7 mouse cellular contexts compared by ENCODE assay signal in the genomic region with DNA sequence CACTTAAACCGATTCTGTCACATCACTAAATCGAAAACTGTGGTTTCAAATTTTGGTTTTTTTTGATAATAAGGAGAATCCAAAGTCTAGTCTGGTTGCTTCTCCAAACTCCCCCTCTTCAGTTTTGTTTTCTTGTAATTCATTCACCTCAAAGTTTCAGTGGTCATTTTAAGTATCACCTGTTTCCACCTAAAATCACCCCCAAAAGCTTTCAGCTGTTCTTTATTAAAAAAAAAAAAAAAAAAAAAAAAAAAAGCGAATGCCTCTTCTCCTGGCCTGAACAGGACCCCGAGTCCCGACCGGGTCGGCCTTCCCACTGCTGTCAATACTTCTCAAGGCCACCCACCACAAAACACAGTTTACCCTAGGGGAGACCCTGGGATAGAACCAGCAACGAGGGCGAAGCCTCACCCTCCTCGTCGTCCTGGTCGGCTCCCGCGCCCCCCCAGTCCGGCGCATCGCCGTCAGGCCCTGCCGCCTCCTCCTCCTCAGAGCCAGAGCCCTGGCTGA. TPM values are rescaled to one million over a fixed set of nuclear protein-coding genes. Genes with fewer than 3 reads are reported as not detected.
A peak's percentile ranks its signal among the peaks of the same experiment; 100 is the strongest.
DNase-seq lines count a peak whose midpoint lies in the region; ATAC-seq and TF ChIP-seq lines count a peak whose summit lies in the region.

No protein-coding gene starts in this region.

- no peak for TF ChIP-seq CTCF in lung, postnatal 0 days (IDR thresholded peaks at IDR 0.05)

- no peak for TF ChIP-seq EP300 in lung, postnatal 0 days (IDR thresholded peaks at IDR 0.05)

- peak overlapping the region; percentile 91 for H3K27ac ChIP-seq in lung, postnatal 0 days (ENCODE audit: low read length)
- peak overlapping the region; percentile 92 for H3K27ac ChIP-seq in forebrain, embryonic 10.5 days
- H3K27ac ChIP-seq in limb, embryonic 13.5 days, result peak overlapping the region; percentile 87
- H3K27ac ChIP-seq in stomach, embryonic 15.5 days, result peak overlapping the region; percentile 93

- H3K9me3 ChIP-seq in lung, postnatal 0 days (ENCODE audit: low read length), result no peaks in the 10 kb centered on the region
- no peaks in the 10 kb centered on the region for H3K9me3 ChIP-seq in forebrain, embryonic 10.5 days
- no peaks in the 10 kb centered on the region for H3K9me3 ChIP-seq in limb, embryonic 13.5 days
- H3K9me3 ChIP-seq in stomach, embryonic 15.5 days, result no peaks in the 10 kb centered on the region

- peak overlapping the region; percentile 95 for H3K9ac ChIP-seq in lung, postnatal 0 days (replicated peaks; ENCODE audit: low read depth)
- peak overlapping the region; percentile 97 for H3K9ac ChIP-seq in limb, embryonic 13.5 days
- peak overlapping the region; percentile 92 for H3K9ac ChIP-seq in stomach, embryonic 15.5 days

- DNase-seq in lung, postnatal 0 days (ENCODE audit: low spot score), result no peak
- no peak for DNase-seq in lung, adult 18-20 months
- no peak for DNase-seq in forebrain, embryonic 10.5 days (ENCODE audit: extremely low spot score, low spot score)
- DNase-seq in left cerebral cortex, adult 11 months (ENCODE audit: low spot score), result no peak
- no peak for DNase-seq in spleen, adult 18-20 months

- H3K4me1 ChIP-seq in lung, postnatal 0 days (ENCODE audit: insufficient read depth, low read depth, low read length), result peaks cover 8% of the 10 kb centered on the region; the same call in 1 of the 2 replicates
- peaks cover 24% of the 10 kb centered on the region for H3K4me1 ChIP-seq in forebrain, embryonic 10.5 days
- H3K4me1 ChIP-seq in limb, embryonic 13.5 days, result peaks cover 24% of the 10 kb centered on the region
- H3K4me1 ChIP-seq in stomach, embryonic 15.5 days, result peaks cover 7% of the 10 kb centered on the region

- WGBS in lung, postnatal 0 days, result 9% methylated on average over 19 of the region's 19 CpGs
- 9% methylated on average over 19 of the region's 19 CpGs for WGBS in forebrain, embryonic 10.5 days
- WGBS in limb, embryonic 13.5 days, result 9% methylated on average over 19 of the region's 19 CpGs
- WGBS in stomach, embryonic 15.5 days, result 8% methylated on average over 19 of the region's 19 CpGs

- ATAC-seq in lung, postnatal 0 days, result no peak; the same call in 1 of the 2 replicates
- no peak; the same call in 1 of the 2 replicates for ATAC-seq in limb, embryonic 13.5 days (ENCODE audit: low FRiP score, low read depth)
- no peak; the same call in 1 of the 2 replicates for ATAC-seq in stomach, embryonic 15.5 days (ENCODE audit: insufficient read depth, low FRiP score, low read depth)

- H3K4me3 ChIP-seq in lung, postnatal 0 days (ENCODE audit: low read depth, low read length), result peak overlapping the region; percentile 85
- H3K4me3 ChIP-seq in forebrain, embryonic 10.5 days, result peak overlapping the region; percentile 98
- H3K4me3 ChIP-seq in limb, embryonic 13.5 days, result peak overlapping the region; percentile 98
- H3K4me3 ChIP-seq in stomach, embryonic 15.5 days (replicated peaks), result peak overlapping the region; percentile 95

- peaks cover 5% of the 10 kb centered on the region for H3K36me3 ChIP-seq in lung, postnatal 0 days (ENCODE audit: insufficient read depth, low read length)
- H3K36me3 ChIP-seq in forebrain, embryonic 10.5 days (replicated peaks), result peaks cover 32% of the 10 kb centered on the region
- H3K36me3 ChIP-seq in limb, embryonic 13.5 days, result peaks cover 31% of the 10 kb centered on the region
- peaks cover 11% of the 10 kb centered on the region for H3K36me3 ChIP-seq in stomach, embryonic 15.5 days

- H3K27me3 ChIP-seq in lung, postnatal 0 days (replicated peaks; ENCODE audit: insufficient read depth, low read length), result no peaks in the 10 kb centered on the region
- H3K27me3 ChIP-seq in forebrain, embryonic 10.5 days (ENCODE audit: poor library complexity, severe bottlenecking), result no peaks in the 10 kb centered on the region
- H3K27me3 ChIP-seq in limb, embryonic 13.5 days, result no peaks in the 10 kb centered on the region
- no peaks in the 10 kb centered on the region for H3K27me3 ChIP-seq in stomach, embryonic 15.5 days (replicated peaks)

- peak overlapping the region; percentile 80 for H3K4me2 ChIP-seq in lung, postnatal 0 days (replicated peaks; ENCODE audit: low read depth, low read length)
- H3K4me2 ChIP-seq in limb, embryonic 13.5 days (replicated peaks), result peak overlapping the region; percentile 82
- H3K4me2 ChIP-seq in stomach, embryonic 15.5 days, result peak overlapping the region; percentile 73

RNA-seq across cellular contexts. Expression of a gene that starts 0.5 kb away (rescaled TPM):
- polyA plus RNA-seq in lung, postnatal 0 days (2015; fragmentation: Nextera tagmentation; extraction: Ambion mirVana), result 23.2 TPM in 2 replicates
- polyA plus RNA-seq in forebrain, embryonic 10.5 days (2016; fragmentation: Nextera tagmentation; extraction: Ambion mirVana), result 38.1 and 39.5 TPM in 2 replicates
- polyA plus RNA-seq in limb, embryonic 13.5 days (2015; fragmentation: Nextera tagmentation; extraction: Ambion mirVana), result 34.5 and 37.0 TPM in 2 replicates
- polyA plus RNA-seq in stomach, embryonic 15.5 days (2015; fragmentation: Nextera tagmentation; extraction: Ambion mirVana), result 31.9 and 33.5 TPM in 2 replicates

RNA-seq across cellular contexts. Expression of a gene that starts 26.8 kb away (rescaled TPM):
- 34.9 and 35.3 TPM in 2 replicates for polyA plus RNA-seq in lung, postnatal 0 days (2015; fragmentation: Nextera tagmentation; extraction: Ambion mirVana)
- 100 and 110 TPM in 2 replicates for polyA plus RNA-seq in forebrain, embryonic 10.5 days (2016; fragmentation: Nextera tagmentation; extraction: Ambion mirVana)
- 84.9 and 90.5 TPM in 2 replicates for polyA plus RNA-seq in limb, embryonic 13.5 days (2015; fragmentation: Nextera tagmentation; extraction: Ambion mirVana)
- polyA plus RNA-seq in stomach, embryonic 15.5 days (2015; fragmentation: Nextera tagmentation; extraction: Ambion mirVana), result 76.6 and 81.1 TPM in 2 replicates

RNA-seq across cellular contexts. Expression of a gene that starts 27.1 kb away (rescaled TPM):
- polyA plus RNA-seq in lung, postnatal 0 days (2015; fragmentation: Nextera tagmentation; extraction: Ambion mirVana), result 8.7 and 11.0 TPM in 2 replicates
- 4.4 and 5.2 TPM in 2 replicates for polyA plus RNA-seq in forebrain, embryonic 10.5 days (2016; fragmentation: Nextera tagmentation; extraction: Ambion mirVana)
- 11.8 and 12.2 TPM in 2 replicates for polyA plus RNA-seq in limb, embryonic 13.5 days (2015; fragmentation: Nextera tagmentation; extraction: Ambion mirVana)
- polyA plus RNA-seq in stomach, embryonic 15.5 days (2015; fragmentation: Nextera tagmentation; extraction: Ambion mirVana), result 8.8 and 10.1 TPM in 2 replicates

RNA-seq across cellular contexts. Expression of a gene that starts 40.3 kb away (rescaled TPM):
- 2.6 and 3.0 TPM in 2 replicates for polyA plus RNA-seq in lung, postnatal 0 days (2015; fragmentation: Nextera tagmentation; extraction: Ambion mirVana)
- 0.34 and 0.68 TPM in 2 replicates for polyA plus RNA-seq in forebrain, embryonic 10.5 days (2016; fragmentation: Nextera tagmentation; extraction: Ambion mirVana)
- 4.1 and 4.2 TPM in 2 replicates for polyA plus RNA-seq in limb, embryonic 13.5 days (2015; fragmentation: Nextera tagmentation; extraction: Ambion mirVana)
- polyA plus RNA-seq in stomach, embryonic 15.5 days (2015; fragmentation: Nextera tagmentation; extraction: Ambion mirVana), result 6.4 and 6.5 TPM in 2 replicates
